Mouse (Mus musculus): Measurements from ENCODE around the gene Lipc. TPM values are rescaled to one million over a fixed set of nuclear protein-coding genes. Genes with fewer than 3 reads are reported as not detected.

Lipc gene
- total RNA-seq, 2 experiments from 2014 or later, result not detected

DNA sequence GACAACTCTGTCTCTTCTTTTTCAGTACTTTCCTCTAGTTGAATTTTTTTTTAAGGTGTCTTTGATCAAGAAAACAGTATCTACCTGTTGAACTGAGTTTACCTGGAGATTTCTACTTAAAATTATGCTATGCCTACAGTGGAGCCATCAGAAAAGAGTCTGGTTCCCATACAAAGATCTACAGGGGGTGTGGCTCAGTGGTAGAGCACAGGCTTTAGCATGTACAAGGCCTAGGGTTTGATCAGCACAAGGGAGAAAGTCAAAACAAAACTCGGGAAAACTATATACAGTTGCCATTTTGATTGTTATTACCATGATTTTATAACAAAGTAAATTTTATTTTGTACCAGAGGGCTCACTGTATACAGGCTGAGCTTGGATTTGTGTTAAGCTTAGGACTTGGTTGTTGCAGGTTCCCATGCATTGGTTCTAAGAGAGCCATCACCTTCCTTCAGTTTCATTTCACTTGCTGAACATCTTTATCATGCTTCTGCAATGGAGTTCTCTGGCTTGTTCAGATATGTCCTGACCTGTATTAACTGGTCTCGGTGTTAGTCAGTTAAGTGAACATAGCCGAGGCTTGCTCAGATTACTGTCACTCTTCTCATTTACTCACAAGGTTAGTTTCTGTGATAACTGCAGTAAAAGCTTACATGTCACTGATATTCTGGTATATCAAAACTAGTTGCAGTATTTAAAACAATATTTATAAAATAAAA is 200.4 kb downstream of the Lipc start:
- intact Hi-C loops (cut with DNase I), result loop anchor here (5.0 kb wide), 1 partner anchor 74 kb away; the partner anchor contains the start of gene Adam10
- no peak for DNase-seq
- no peak overlapping the region for H3K27ac ChIP-seq
- TF ChIP-seq CTCF (IDR thresholded peaks at IDR 0.05), result no peak
- no peak overlapping the region for H3K4me3 ChIP-seq

Small RNA genes lying within 50 kb of the gene (microRNA-seq; reads per million reads assigned to microRNA genes)
- not detected for gene Gm25149

Other genes starting within 250 kb of the Lipc start
- gene Aqp9, start 216.5 kb upstream of the Lipc start, total RNA-seq (2021), result not detected

Data from gastrocnemius, adult 2 months (tissue).